Mouse (Mus musculus): ENCODE measurements at regions not wholly inside any gene's neighbourhood (a gene's known extent, or its start where the extent isn't known, plus 50 kb on each side); places are given as distances from the start of the nearest gene placed in this dataset.

GRCm38 (mm10) chr7:40753490-40753889 lies 144.6 kb upstream of the Vstm2b start:
- TF ChIP-seq CTCF (IDR thresholded peaks at IDR 0.05; ENCODE audit: borderline replicate concordance, insufficient read depth, low read depth, low read length) (no peak), POLR2A (IDR thresholded peaks at IDR 0.05; ENCODE audit: borderline replicate concordance, insufficient read depth, low read length) (no peak)

All from cerebellum, adult 2 months (tissue).